Mouse (Mus musculus) cortical plate, adult 2 months (tissue): ENCODE measurements at regions not wholly inside any gene's neighbourhood (a gene's known extent, or its start where the extent isn't known, plus 50 kb on each side); places are given as distances from the start of the nearest gene placed in this dataset.

Source experiments
- CTCF ChIP-seq: fragments of 200-500 bp; IDR thresholded peaks from 2 replicates; pipeline ENCODE4 v1.5.1; 2011; ENCODE audit warnings: mild to moderate bottlenecking, control low read depth, low read length; ENCODE audit not compliant: insufficient read depth; ENCODE audit errors: extremely low read depth
- POLR2A ChIP-seq: fragments of 200-500 bp; IDR thresholded peaks from 2 replicates; pipeline ENCODE4 v1.6.1; 2011; ENCODE audit warnings: mild to moderate bottlenecking, low read length, control low read depth; ENCODE audit not compliant: insufficient read depth; ENCODE audit errors: extremely low read depth

- TF ChIP-seq CTCF = no peak
- TF ChIP-seq POLR2A = no peak
Measured at GRCm38 (mm10) chr16:95206445-95206844, 50.9 kb upstream of the Kcnj15 start.
